Mouse (Mus musculus) embryonic fibroblast, embryonic 13.5 days (primary cell): ENCODE measurements around the gene Psph.

Experiments used
- CTCF ChIP-seq: IDR thresholded peaks from 2 replicates; pipeline ENCODE4 v1.5.1; 2011; ENCODE audit warnings: mild to moderate bottlenecking, control low read depth, low read length, moderate library complexity, borderline replicate concordance; ENCODE audit not compliant: insufficient read depth
- POLR2A ChIP-seq: IDR thresholded peaks from 2 replicates; pipeline ENCODE4 v1.6.1; 2011; ENCODE audit warnings: low read depth, mild to moderate bottlenecking, control low read depth, low read length, moderate library complexity

- TF ChIP-seq CTCF (no peak), POLR2A (no peak)
Measured at GRCm38 (mm10) chr5:129785235-129785870, 1.9 kb downstream of the Psph start.
